Mouse (Mus musculus): ENCODE measurements around the gene Scube3. TPM values are rescaled to one million over a fixed set of nuclear protein-coding genes. Genes with fewer than 3 reads are reported as not detected.
A peak's percentile ranks its signal among the peaks of the same experiment; 100 is the strongest.

The Scube3 gene
- total RNA-seq (2014; fragmentation: Nextera tagmentation): not detected in 2 replicates
- total RNA-seq (2017): not detected in 2 replicates

GRCm38 (mm10) chr17:28141771-28142699, at the start of gene Scube3:
Gene Scube3, plus strand, starts transcription at chr17:28142141.
- peak; percentile 55 for ATAC-seq (replicated peaks; ENCODE audit: poor library complexity, severe bottlenecking)

GRCm38 (mm10) chr17:28092297-28092696, 49.6 kb upstream of the Scube3 start:
- ATAC-seq (replicated peaks; ENCODE audit: poor library complexity, severe bottlenecking): no peak

- ATAC-seq (replicated peaks; ENCODE audit: poor library complexity, severe bottlenecking): no peak
These were observed 48.1 kb upstream of the Scube3 start for GRCm38 (mm10) chr17:28093837-28094236.

GRCm38 (mm10) chr17:28096418-28096817, 45.5 kb upstream of the Scube3 start:
- ATAC-seq (replicated peaks; ENCODE audit: poor library complexity, severe bottlenecking): no peak

- no peak for ATAC-seq (replicated peaks; ENCODE audit: poor library complexity, severe bottlenecking)
These were observed 44.6 kb upstream of the Scube3 start for GRCm38 (mm10) chr17:28097308-28097707.

- ATAC-seq (replicated peaks; ENCODE audit: poor library complexity, severe bottlenecking): no peak
These were observed 42.9 kb upstream of the Scube3 start for GRCm38 (mm10) chr17:28099086-28099485.

GRCm38 (mm10) chr17:28100669-28101068, 41.3 kb upstream of the Scube3 start:
- ATAC-seq (replicated peaks; ENCODE audit: poor library complexity, severe bottlenecking): no peak

- ATAC-seq (replicated peaks; ENCODE audit: poor library complexity, severe bottlenecking): no peak
These were observed 40.6 kb upstream of the Scube3 start for GRCm38 (mm10) chr17:28101284-28101887.

- no peak for ATAC-seq (replicated peaks; ENCODE audit: poor library complexity, severe bottlenecking)
These were observed 40.0 kb upstream of the Scube3 start for GRCm38 (mm10) chr17:28101902-28102319.

GRCm38 (mm10) chr17:28104416-28104815, 37.5 kb upstream of the Scube3 start:
- no peak for ATAC-seq (replicated peaks; ENCODE audit: poor library complexity, severe bottlenecking)

- ATAC-seq (replicated peaks; ENCODE audit: poor library complexity, severe bottlenecking): no peak
These were observed 35.6 kb upstream of the Scube3 start for GRCm38 (mm10) chr17:28106352-28106751.

- ATAC-seq (replicated peaks; ENCODE audit: poor library complexity, severe bottlenecking): no peak
These were observed 34.7 kb upstream of the Scube3 start for GRCm38 (mm10) chr17:28107275-28107674.

GRCm38 (mm10) chr17:28112266-28112665, 29.7 kb upstream of the Scube3 start:
- no peak for ATAC-seq (replicated peaks; ENCODE audit: poor library complexity, severe bottlenecking)

- no peak for ATAC-seq (replicated peaks; ENCODE audit: poor library complexity, severe bottlenecking)
These were observed 25.6 kb upstream of the Scube3 start for GRCm38 (mm10) chr17:28116335-28116734.

GRCm38 (mm10) chr17:28117451-28118209, 24.3 kb upstream of the Scube3 start:
- no peak for ATAC-seq (replicated peaks; ENCODE audit: poor library complexity, severe bottlenecking)

GRCm38 (mm10) chr17:28120460-28120859, 21.5 kb upstream of the Scube3 start:
- ATAC-seq (replicated peaks; ENCODE audit: poor library complexity, severe bottlenecking): no peak

- ATAC-seq (replicated peaks; ENCODE audit: poor library complexity, severe bottlenecking): no peak
These were observed 19.0 kb upstream of the Scube3 start for GRCm38 (mm10) chr17:28122949-28123348.

GRCm38 (mm10) chr17:28123627-28124026, 18.3 kb upstream of the Scube3 start:
- no peak for ATAC-seq (replicated peaks; ENCODE audit: poor library complexity, severe bottlenecking)

- no peak for ATAC-seq (replicated peaks; ENCODE audit: poor library complexity, severe bottlenecking)
These were observed 17.6 kb upstream of the Scube3 start for GRCm38 (mm10) chr17:28124368-28124767.

GRCm38 (mm10) chr17:28129796-28130195, 12.1 kb upstream of the Scube3 start:
- no peak for ATAC-seq (replicated peaks; ENCODE audit: poor library complexity, severe bottlenecking)
